Mouse (Mus musculus): ENCODE measurements around the gene Ubqln3. TPM values are rescaled to one million over a fixed set of nuclear protein-coding genes. Genes with fewer than 3 reads are reported as not detected.

Ubqln3 gene
- not detected for polyA plus RNA-seq (2017; shearing (Covaris generic))

GRCm38 (mm10) chr7:104143179-104143578 is at the start of gene Ubqln3:
Gene Ubqln3 (minus strand): TSS chr7:104143279.

GRCm38 (mm10) chr7:104183292-104183691 is 40.2 kb upstream of the Ubqln3 start, which contains the start of gene Olfr648:
Gene Olfr648 (minus strand): TSS chr7:104183392.

GRCm38 (mm10) chr7:104150456-104150855 is 7.4 kb upstream of the Ubqln3 start, which contains the start of gene Ubqlnl:
Gene Ubqlnl (minus strand): TSS chr7:104150556.

GRCm38 (mm10) chr7:104137305-104137704 is 5.8 kb downstream of the Ubqln3 start, which contains the start of gene Olfr643:
Gene Olfr643 (minus strand): TSS chr7:104137405.

GRCm38 (mm10) chr7:104129726-104130125 is 13.4 kb downstream of the Ubqln3 start, which contains the start of gene Ubqln5:
Gene Ubqln5 (minus strand): TSS chr7:104129826.

GRCm38 (mm10) chr7:104104757-104104972 is 38.4 kb downstream of the Ubqln3 start, which contains the start of gene Olfr646:
Gene Olfr646 (plus strand): TSS chr7:104104873.

Other genes with a start within 250 kb of the Ubqln3 start
- not detected for gene Olfr64, start 248.8 kb downstream of the Ubqln3 start, polyA plus RNA-seq (2017; shearing (Covaris generic))
- gene Olfr65, start 239.8 kb downstream of the Ubqln3 start, polyA plus RNA-seq (2017; shearing (Covaris generic)): not detected
- gene Olfr631, start 214.5 kb downstream of the Ubqln3 start, polyA plus RNA-seq (2017; shearing (Covaris generic)): not detected
- not detected for gene Olfr632, start 208.9 kb downstream of the Ubqln3 start, polyA plus RNA-seq (2017; shearing (Covaris generic))
- not detected for gene Olfr633, start 198.8 kb downstream of the Ubqln3 start, polyA plus RNA-seq (2017; shearing (Covaris generic))
- 0.04 TPM for gene Olfr635, start 172.1 kb downstream of the Ubqln3 start, polyA plus RNA-seq (2017; shearing (Covaris generic))
- not detected for gene Olfr638, start 144.5 kb downstream of the Ubqln3 start, polyA plus RNA-seq (2017; shearing (Covaris generic))
- gene Olfr639, start 126.0 kb downstream of the Ubqln3 start, polyA plus RNA-seq (2017; shearing (Covaris generic)): not detected
- gene Olfr640, start 117.7 kb downstream of the Ubqln3 start, polyA plus RNA-seq (2017; shearing (Covaris generic)): not detected
- gene Olfr641, start 107.8 kb downstream of the Ubqln3 start, polyA plus RNA-seq (2017; shearing (Covaris generic)): not detected
- gene Olfr642, start 90.6 kb downstream of the Ubqln3 start, polyA plus RNA-seq (2017; shearing (Covaris generic)): not detected
- gene 4930516K23Rik, start 81.8 kb downstream of the Ubqln3 start, polyA plus RNA-seq (2017; shearing (Covaris generic)): not detected
- not detected for gene Olfr644, start 71.4 kb downstream of the Ubqln3 start, polyA plus RNA-seq (2017; shearing (Covaris generic))
- not detected for gene Olfr645, start 57.8 kb downstream of the Ubqln3 start, polyA plus RNA-seq (2017; shearing (Covaris generic))
- not detected for gene Olfr646, start 38.4 kb downstream of the Ubqln3 start, polyA plus RNA-seq (2017; shearing (Covaris generic))
- gene Ubqln5, start 13.5 kb downstream of the Ubqln3 start, polyA plus RNA-seq (2017; shearing (Covaris generic)): not detected
- gene Olfr643, start 5.9 kb downstream of the Ubqln3 start, polyA plus RNA-seq (2017; shearing (Covaris generic)): not detected
- not detected for gene Ubqlnl, start 7.3 kb upstream of the Ubqln3 start, polyA plus RNA-seq (2017; shearing (Covaris generic))
- gene Olfm5, start 21.6 kb upstream of the Ubqln3 start, polyA plus RNA-seq (2017; shearing (Covaris generic)): not detected
- not detected for gene Olfr648, start 40.1 kb upstream of the Ubqln3 start, polyA plus RNA-seq (2017; shearing (Covaris generic))
- gene Olfr649, start 52.7 kb upstream of the Ubqln3 start, polyA plus RNA-seq (2017; shearing (Covaris generic)): not detected
- gene Trim6, start 75.5 kb upstream of the Ubqln3 start, polyA plus RNA-seq (2017; shearing (Covaris generic)): 2.1 TPM
- 64.7 TPM for gene Trim34a, start 101.2 kb upstream of the Ubqln3 start, polyA plus RNA-seq (2017; shearing (Covaris generic))
- 34.7 TPM for gene Trim5, start 144.8 kb upstream of the Ubqln3 start, polyA plus RNA-seq (2017; shearing (Covaris generic))
- 143 TPM for gene Trim12a, start 172.2 kb upstream of the Ubqln3 start, polyA plus RNA-seq (2017; shearing (Covaris generic))
- gene Trim34b, start 186.2 kb upstream of the Ubqln3 start, polyA plus RNA-seq (2017; shearing (Covaris generic)): 1.1 TPM
- gene Trim12c, start 210.1 kb upstream of the Ubqln3 start, polyA plus RNA-seq (2017; shearing (Covaris generic)): 27.4 TPM
- 1.3 TPM for gene Trim30b, start 226.6 kb upstream of the Ubqln3 start, polyA plus RNA-seq (2017; shearing (Covaris generic))

Data from activated CD4-positive, CD25-positive, alpha-beta regulatory T cell, adult 9 weeks (primary cell).